Mouse (Mus musculus): ENCODE measurements around the gene Cftr. TPM values are rescaled to one million over a fixed set of nuclear protein-coding genes. Genes with fewer than 3 reads are reported as not detected.

The Cftr gene
- polyA plus RNA-seq (2014; fragmentation: Nextera tagmentation; extraction: Ambion mirVana), result 16.2 and 17.7 TPM in 2 replicates

DNA sequence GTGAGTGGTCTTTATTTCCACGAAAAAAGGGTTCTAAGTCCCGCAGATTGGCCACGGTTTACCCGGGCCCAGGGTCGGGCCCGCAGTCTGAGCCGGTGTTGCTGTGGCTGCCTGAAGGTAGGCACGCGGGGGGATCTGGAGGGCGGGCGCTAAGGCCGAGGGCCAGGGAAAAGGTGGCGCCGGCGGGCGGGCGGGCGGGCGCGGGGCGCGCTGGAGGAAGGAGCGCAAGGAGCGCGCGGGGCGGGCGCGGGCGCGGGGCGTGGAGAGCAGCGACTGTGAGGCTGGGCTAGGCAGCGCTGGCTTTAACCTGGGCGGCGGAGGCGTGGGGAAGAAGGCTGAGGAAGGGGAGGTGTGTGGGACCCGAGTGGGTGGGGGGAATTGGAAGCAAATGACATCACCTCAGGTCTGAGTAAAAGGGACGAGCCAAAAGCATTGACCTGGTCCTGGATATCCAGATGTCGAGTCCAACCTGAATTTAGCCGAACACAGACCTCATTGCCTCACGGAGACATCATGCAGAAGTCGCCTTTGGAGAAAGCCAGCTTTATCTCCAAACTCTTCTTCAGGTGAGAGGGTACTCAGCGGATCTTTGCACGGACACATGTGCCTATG is at the start of gene Cftr:
TSS of gene Cftr (plus strand) at position 377 of the 612 bp plus-strand sequence.
- DNase-seq (ENCODE audit: low spot score), result peak; percentile 73
- peak within 1 kb of the TSS; percentile 73 for H3K4me2 ChIP-seq (ENCODE audit: low read length)
- ATAC-seq (replicated peaks; ENCODE audit: low FRiP score, low TSS enrichment, low read depth), result peak; percentile 83
- no peaks in the 10 kb centered on the region for H3K9me3 ChIP-seq (ENCODE audit: control insufficient read depth, low read length)
- no peak within 1 kb of the TSS; the same call in 1 of the 2 replicates for H3K27ac ChIP-seq (ENCODE audit: low read depth)
- H3K27me3 ChIP-seq (replicated peaks; ENCODE audit: control insufficient read depth, insufficient read depth, low read length), result 0 out of 2 replicates have a peak, but pooled peaks cover 6% of the 10 kb centered on the region
- H3K4me3 ChIP-seq (ENCODE audit: low read depth, low read length), result peak within 1 kb of the TSS; percentile 49
- H3K36me3 ChIP-seq (ENCODE audit: control insufficient read depth, insufficient read depth, low read length), result no peaks in the 10 kb centered on the region
- WGBS, result 2% methylated on average over 33 of the region's 45 CpGs
- H3K4me1 ChIP-seq (replicated peaks; ENCODE audit: control insufficient read depth, insufficient read depth, low read length), result no peaks in the 10 kb centered on the region
- peak within 1 kb of the TSS; percentile 34 for H3K9ac ChIP-seq (ENCODE audit: low read length)

DNA sequence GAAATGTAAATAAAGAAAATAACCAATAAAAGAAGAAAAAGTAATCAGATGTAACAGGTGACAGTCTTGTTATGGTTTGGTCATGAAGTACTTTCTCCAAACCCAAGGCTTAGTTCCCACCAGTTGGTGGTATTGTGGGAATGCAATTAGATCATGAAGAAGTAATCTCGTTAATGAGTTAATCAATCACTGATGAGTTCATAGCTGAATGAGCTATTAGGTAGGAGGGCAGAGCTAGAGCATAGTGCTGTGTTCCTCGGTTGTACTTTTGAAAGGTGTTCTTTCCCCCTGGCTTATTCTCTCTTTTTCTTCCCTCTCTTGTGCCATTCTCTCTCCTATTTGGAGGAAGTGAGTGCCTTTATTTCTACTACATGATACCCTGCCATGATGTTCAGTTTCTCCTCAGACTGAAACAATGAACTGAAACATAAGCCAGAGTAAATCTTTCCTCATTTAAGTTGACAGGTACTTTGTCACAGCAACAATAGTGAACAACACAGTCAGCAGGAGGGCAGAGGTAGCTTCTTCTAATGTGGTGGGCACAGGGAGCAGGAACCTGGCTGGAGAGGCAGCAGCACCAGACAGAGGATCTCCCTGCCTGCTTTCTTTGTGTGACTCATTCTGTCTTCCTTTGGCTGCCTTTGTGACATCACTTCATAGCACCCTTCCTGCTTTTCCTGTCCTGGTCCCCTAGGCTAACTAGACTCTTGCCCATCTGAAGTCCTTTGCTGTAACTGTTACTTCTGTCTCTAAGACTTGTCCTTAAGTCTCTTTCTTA is 43.1 kb upstream of the Cftr start:
- no peak overlapping the region for H3K27ac ChIP-seq (ENCODE audit: low read depth)
- no peaks in the 10 kb centered on the region for H3K9me3 ChIP-seq (ENCODE audit: control insufficient read depth, low read length)
- 74% methylated on average over 2 of the region's 2 CpGs for WGBS
- no peak for DNase-seq (ENCODE audit: low spot score)
- H3K9ac ChIP-seq (ENCODE audit: low read length), result no peak overlapping the region
- no peak for ATAC-seq (replicated peaks; ENCODE audit: low FRiP score, low TSS enrichment, low read depth)
- H3K36me3 ChIP-seq (ENCODE audit: control insufficient read depth, insufficient read depth, low read length), result no peaks in the 10 kb centered on the region
- H3K4me1 ChIP-seq (replicated peaks; ENCODE audit: control insufficient read depth, insufficient read depth, low read length), result no peaks in the 10 kb centered on the region
- H3K4me3 ChIP-seq (ENCODE audit: low read depth, low read length), result no peak overlapping the region
- no peaks in the 10 kb centered on the region for H3K27me3 ChIP-seq (replicated peaks; ENCODE audit: control insufficient read depth, insufficient read depth, low read length)
- no peak overlapping the region for H3K4me2 ChIP-seq (ENCODE audit: low read length)

DNA sequence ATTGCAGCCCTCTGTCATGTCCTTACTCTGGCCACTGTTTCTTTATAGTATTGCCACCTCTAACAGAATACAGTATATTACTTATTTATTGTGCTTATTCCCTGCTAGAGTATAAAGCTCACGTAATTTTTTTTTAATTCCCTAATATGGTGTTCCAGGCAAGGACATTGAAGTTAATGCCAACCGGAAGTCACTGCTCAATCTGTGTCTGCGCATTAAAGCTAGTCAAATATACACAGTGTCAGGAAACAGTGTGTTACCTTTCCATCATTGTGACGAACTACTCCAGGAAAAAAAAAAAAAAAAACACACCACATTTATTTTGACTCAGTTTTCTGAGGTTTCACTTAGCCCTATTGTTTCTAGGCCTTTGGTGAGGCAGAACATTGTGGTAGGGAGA is 42.4 kb upstream of the Cftr start:
- H3K4me2 ChIP-seq (ENCODE audit: low read length), result no peak overlapping the region
- no peak for DNase-seq (ENCODE audit: low spot score)
- WGBS, result 46% methylated on average over 4 of the region's 4 CpGs
- no peaks in the 10 kb centered on the region for H3K9me3 ChIP-seq (ENCODE audit: control insufficient read depth, low read length)
- no peak overlapping the region for H3K4me3 ChIP-seq (ENCODE audit: low read depth, low read length)
- ATAC-seq (replicated peaks; ENCODE audit: low FRiP score, low TSS enrichment, low read depth), result no peak
- H3K36me3 ChIP-seq (ENCODE audit: control insufficient read depth, insufficient read depth, low read length), result no peaks in the 10 kb centered on the region
- H3K27ac ChIP-seq (ENCODE audit: low read depth), result no peak overlapping the region
- no peaks in the 10 kb centered on the region for H3K4me1 ChIP-seq (replicated peaks; ENCODE audit: control insufficient read depth, insufficient read depth, low read length)
- H3K9ac ChIP-seq (ENCODE audit: low read length), result no peak overlapping the region
- no peaks in the 10 kb centered on the region for H3K27me3 ChIP-seq (replicated peaks; ENCODE audit: control insufficient read depth, insufficient read depth, low read length)

DNA sequence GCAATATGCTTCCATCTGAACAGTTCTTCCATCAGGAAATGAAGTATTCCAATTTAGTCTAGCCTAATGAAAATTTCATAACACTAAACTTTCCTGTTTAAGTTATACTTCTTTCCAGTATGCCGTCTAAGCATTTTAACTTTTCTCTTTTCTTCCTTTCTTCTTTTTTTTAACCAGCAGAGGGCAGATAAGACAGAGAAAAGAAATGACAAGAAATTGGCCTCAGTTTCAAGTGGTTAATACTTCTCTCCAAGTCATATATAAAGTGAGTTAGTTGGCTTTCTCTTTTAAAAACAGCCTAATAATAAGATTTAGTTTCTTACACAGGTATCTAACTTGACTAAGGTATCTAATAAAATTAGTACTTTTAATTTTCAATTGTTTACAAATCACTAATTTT is 35.2 kb upstream of the Cftr start:
- DNase-seq (ENCODE audit: low spot score) (no peak), ATAC-seq (replicated peaks; ENCODE audit: low FRiP score, low TSS enrichment, low read depth) (no peak)
- Histone ChIP-seq H3K4me1 (replicated peaks; ENCODE audit: control insufficient read depth, insufficient read depth, low read length) (no peaks in the 10 kb centered on the region), H3K27ac (ENCODE audit: low read depth) (no peak overlapping the region), H3K9me3 (ENCODE audit: control insufficient read depth, low read length) (no peaks in the 10 kb centered on the region), H3K36me3 (ENCODE audit: control insufficient read depth, insufficient read depth, low read length) (no peaks in the 10 kb centered on the region), H3K27me3 (replicated peaks; ENCODE audit: control insufficient read depth, insufficient read depth, low read length) (no peaks in the 10 kb centered on the region), H3K4me3 (ENCODE audit: low read depth, low read length) (no peak overlapping the region), H3K4me2 (ENCODE audit: low read length) (no peak overlapping the region), H3K9ac (ENCODE audit: low read length) (no peak overlapping the region)
- 49% methylated on average over 1 of the region's 1 CpGs for WGBS

DNA sequence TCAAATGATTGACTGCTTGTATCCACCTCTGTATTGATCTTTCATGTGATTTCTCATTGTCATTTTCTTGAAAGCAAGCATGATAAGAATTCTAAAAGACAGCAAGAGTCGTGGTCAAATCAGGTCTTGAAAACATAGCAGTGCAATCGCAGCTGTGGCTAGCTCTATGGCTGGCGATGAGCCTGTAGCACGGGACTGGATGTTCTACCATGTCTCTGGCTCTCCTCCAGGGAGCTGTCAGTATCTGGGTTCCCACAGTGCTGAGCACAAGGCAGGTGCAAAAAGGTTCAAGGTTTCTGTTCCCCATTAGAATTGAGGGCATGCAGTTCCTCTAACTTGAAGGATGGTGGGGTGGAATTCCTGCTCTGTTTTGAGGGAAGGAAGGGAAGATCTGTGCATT is 17.5 kb upstream of the Cftr start:
- WGBS, result 73% methylated on average over 4 of the region's 4 CpGs
- Histone ChIP-seq H3K4me2 (ENCODE audit: low read length) (no peak overlapping the region), H3K4me3 (ENCODE audit: low read depth, low read length) (no peak overlapping the region), H3K27me3 (replicated peaks; ENCODE audit: control insufficient read depth, insufficient read depth, low read length) (no peaks in the 10 kb centered on the region), H3K27ac (ENCODE audit: low read depth) (no peak overlapping the region), H3K9me3 (ENCODE audit: control insufficient read depth, low read length) (no peaks in the 10 kb centered on the region), H3K36me3 (ENCODE audit: control insufficient read depth, insufficient read depth, low read length) (no peaks in the 10 kb centered on the region), H3K9ac (ENCODE audit: low read length) (no peak overlapping the region), H3K4me1 (replicated peaks; ENCODE audit: control insufficient read depth, insufficient read depth, low read length) (no peaks in the 10 kb centered on the region)
- ATAC-seq (replicated peaks; ENCODE audit: low FRiP score, low TSS enrichment, low read depth) (no peak), DNase-seq (ENCODE audit: low spot score) (no peak)

DNA sequence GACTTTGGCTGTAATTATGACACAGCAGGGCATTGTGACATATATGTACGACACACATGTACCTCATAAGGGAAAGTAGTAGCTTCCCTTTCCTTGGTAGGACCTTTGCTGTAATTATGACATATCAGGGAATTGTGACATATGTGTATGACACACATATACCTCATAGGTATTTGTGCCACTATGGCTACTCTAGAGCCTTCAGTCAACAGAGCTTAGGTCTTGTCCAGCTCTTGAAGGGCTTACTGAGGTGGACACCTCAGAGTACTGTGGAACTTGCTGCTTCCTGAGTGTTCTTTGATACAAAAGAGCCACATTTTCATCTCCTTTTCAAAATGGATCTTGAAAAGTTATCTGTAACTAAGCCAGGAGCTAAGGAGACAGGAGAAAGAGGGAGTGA is 869 bp upstream of the Cftr start:
- Histone ChIP-seq H3K27me3 (replicated peaks; ENCODE audit: control insufficient read depth, insufficient read depth, low read length) (0 out of 2 replicates have a peak, but pooled peaks cover 6% of the 10 kb centered on the region), H3K36me3 (ENCODE audit: control insufficient read depth, insufficient read depth, low read length) (no peaks in the 10 kb centered on the region), H3K4me3 (ENCODE audit: low read depth, low read length) (no peak overlapping the region), H3K4me1 (replicated peaks; ENCODE audit: control insufficient read depth, insufficient read depth, low read length) (no peaks in the 10 kb centered on the region), H3K27ac (ENCODE audit: low read depth) (no peak overlapping the region; the same call in 1 of the 2 replicates), H3K9ac (ENCODE audit: low read length) (no peak overlapping the region), H3K9me3 (ENCODE audit: control insufficient read depth, low read length) (no peaks in the 10 kb centered on the region), H3K4me2 (ENCODE audit: low read length) (peak overlapping the region; percentile 73)
- 85% methylated on average over 1 of the region's 1 CpGs for WGBS
- ATAC-seq (replicated peaks; ENCODE audit: low FRiP score, low TSS enrichment, low read depth) (no peak), DNase-seq (ENCODE audit: low spot score) (no peak)

DNA sequence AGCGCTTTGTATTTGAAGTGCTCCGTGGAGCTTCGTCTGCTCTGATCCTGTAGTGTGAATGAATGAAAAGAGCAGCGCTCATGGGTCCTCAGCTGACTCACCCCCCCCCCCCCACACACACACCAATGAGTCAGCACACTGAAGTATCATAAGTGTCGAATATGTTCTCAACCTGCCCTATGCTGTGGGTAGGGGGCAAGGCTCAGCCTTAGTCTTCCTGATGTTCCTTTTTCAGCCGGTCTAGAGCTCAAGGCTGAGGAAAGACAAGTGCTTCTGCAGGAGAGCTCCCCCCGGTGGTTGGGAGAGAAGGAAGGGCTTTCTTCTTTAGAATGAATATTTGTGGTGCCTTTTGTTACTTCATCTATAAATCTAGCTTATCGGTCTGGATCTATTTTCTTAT is 1.1 kb downstream of the Cftr start:
- no peaks in the 10 kb centered on the region for H3K36me3 ChIP-seq (ENCODE audit: control insufficient read depth, insufficient read depth, low read length)
- peak overlapping the region; percentile 37; the same call in 1 of the 2 replicates for H3K4me2 ChIP-seq (ENCODE audit: low read length)
- DNase-seq (ENCODE audit: low spot score) (peak; percentile 67), ATAC-seq (replicated peaks; ENCODE audit: low FRiP score, low TSS enrichment, low read depth) (peak; percentile 82)
- peak overlapping the region; percentile 49; the same call in 1 of the 2 replicates for H3K4me3 ChIP-seq (ENCODE audit: low read depth, low read length)
- no peak overlapping the region for H3K9ac ChIP-seq (ENCODE audit: low read length)
- 0 out of 2 replicates have a peak, but pooled peaks cover 6% of the 10 kb centered on the region for H3K27me3 ChIP-seq (replicated peaks; ENCODE audit: control insufficient read depth, insufficient read depth, low read length)
- no peaks in the 10 kb centered on the region for H3K9me3 ChIP-seq (ENCODE audit: control insufficient read depth, low read length)
- no peaks in the 10 kb centered on the region for H3K4me1 ChIP-seq (replicated peaks; ENCODE audit: control insufficient read depth, insufficient read depth, low read length)
- no peak overlapping the region for H3K27ac ChIP-seq (ENCODE audit: low read depth)
- 48% methylated on average over 8 of the region's 8 CpGs for WGBS

DNA sequence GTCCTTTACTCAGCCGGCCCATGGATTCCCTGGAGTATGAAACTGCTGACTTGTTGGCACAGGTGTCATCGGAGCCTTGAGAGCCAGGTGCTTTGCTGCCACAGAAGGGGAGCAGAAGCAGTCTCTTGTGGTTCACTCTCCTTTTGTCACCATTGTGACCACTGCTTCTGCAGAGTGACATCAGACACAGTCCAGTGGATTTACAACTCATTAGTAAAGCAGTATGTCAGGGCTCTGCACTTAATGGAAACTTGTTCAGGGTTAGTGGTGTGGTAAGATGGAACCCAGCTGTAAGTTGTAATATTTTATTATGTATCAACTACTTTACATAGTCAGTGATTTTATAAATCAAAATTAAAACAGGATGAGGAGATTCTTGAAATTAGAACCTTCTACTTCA is 7.0 kb downstream of the Cftr start:
- Histone ChIP-seq H3K27me3 (replicated peaks; ENCODE audit: control insufficient read depth, insufficient read depth, low read length) (no peaks in the 10 kb centered on the region), H3K4me2 (ENCODE audit: low read length) (no peak overlapping the region), H3K4me3 (ENCODE audit: low read depth, low read length) (no peak overlapping the region), H3K9me3 (ENCODE audit: control insufficient read depth, low read length) (no peaks in the 10 kb centered on the region), H3K27ac (ENCODE audit: low read depth) (no peak overlapping the region), H3K9ac (ENCODE audit: low read length) (no peak overlapping the region), H3K36me3 (ENCODE audit: control insufficient read depth, insufficient read depth, low read length) (no peaks in the 10 kb centered on the region), H3K4me1 (replicated peaks; ENCODE audit: control insufficient read depth, insufficient read depth, low read length) (no peaks in the 10 kb centered on the region)
- WGBS, result 85% methylated on average over 2 of the region's 2 CpGs
- ATAC-seq (replicated peaks; ENCODE audit: low FRiP score, low TSS enrichment, low read depth) (no peak), DNase-seq (ENCODE audit: low spot score) (no peak)
